19 mouse cellular contexts compared by ENCODE assay signal in the genomic region with DNA sequence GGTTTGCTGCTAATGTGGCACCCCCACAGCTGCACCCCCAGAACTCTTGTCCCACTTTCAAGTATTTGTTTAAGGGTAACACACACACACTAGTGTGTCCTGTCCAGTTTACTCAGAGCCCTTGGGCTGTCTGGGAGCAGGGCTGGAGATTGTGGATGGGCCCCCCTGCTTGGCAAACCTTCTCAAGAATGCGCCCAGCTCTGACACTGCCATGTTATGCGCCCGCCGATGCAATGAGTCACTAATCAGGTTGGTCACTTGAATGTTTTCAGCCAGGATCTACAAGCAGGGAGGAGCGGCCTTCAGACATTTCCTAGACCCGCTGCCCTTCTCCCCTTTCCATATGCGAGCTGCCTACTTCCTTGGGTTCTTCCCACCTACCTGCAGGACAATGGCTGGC. TPM values are rescaled to one million over a fixed set of nuclear protein-coding genes. Genes with fewer than 3 reads are reported as not detected.
DNase-seq lines count a peak whose midpoint lies in the region; ATAC-seq and TF ChIP-seq lines count a peak whose summit lies in the region.
"Had no signal": no experiment of that assay in that cellular context is flagged by ENCODE, and none has a peak within 500 bp of the region (broad histone marks: within the 10 kb centered on the region; RNA-seq: fewer than 3 reads in every experiment).

No protein-coding gene starts in this region.

- DNase-seq in cerebellum, adult 18-20 months = peak; percentile 33 to 50
- no peak for DNase-seq in cerebellum, adult 8-10 months
- peak; percentile 3 for DNase-seq in ovary, postnatal 36 days (ENCODE audit: low spot score)
- no peak for DNase-seq in ovary, postnatal 14 days (ENCODE audit: low spot score)
- no peak for DNase-seq in Patski (ENCODE audit: low read depth, low spot score)
- no peak for DNase-seq in spleen, postnatal 36 days (ENCODE audit: low spot score in 2 of 2)
- DNase-seq in spleen, adult 12 weeks (ENCODE audit: low spot score) = no peak
- DNase-seq: adrenal gland, postnatal 25 days; gastrocnemius, postnatal 36 days; heart, adult 11 months; heart, postnatal 36 days; kidney, adult 2 months had no signal

- TF ChIP-seq CTCF in E14TG2a.4 (conservative IDR thresholded peaks at IDR 0.05; ENCODE audit: low read length) (no peak), Patski (IDR thresholded peaks at IDR 0.05) (no peak)

- in situ Hi-C loops in Patski (cut with MboI; ENCODE audit: low pct_unique_long_range_greater_than_20kb) = loop anchor here (10.0 kb wide), 1 partner anchor 658 kb away; the partner anchor contains the start of gene Rrad

- H3K9me3 ChIP-seq in E14TG2a.4 (ENCODE audit: low read length) = no peaks in the 10 kb centered on the region
- H3K9me3 ChIP-seq: embryonic facial prominence, embryonic 10.5 days; forebrain, embryonic 15.5 days; heart, embryonic 13.5 days; hindbrain, embryonic 15.5 days had no signal

- POLR2A ChIA-PET in Patski (lab: Charles Lee) = interaction anchor here (0.9 kb wide), 1 partner anchor 64 kb away, joined by 3 read pairs; no protein-coding TSS in a partner anchor

- peaks cover 77% of the 10 kb centered on the region for H3K4me1 ChIP-seq in E14TG2a.4 (replicated peaks; ENCODE audit: low read depth, low read length)

- peak; percentile 61 for ATAC-seq in Patski
- ATAC-seq: CD4-positive, CD25-positive, alpha-beta regulatory T cell, adult 4 months; forebrain, embryonic 15.5 days; intestine, embryonic 16.5 days had no signal

- CTCF ChIA-PET in Patski (lab: Charles Lee) = interaction anchor here (1.2 kb wide), 1 partner anchor 171 kb away, joined by 3 read pairs; no protein-coding TSS in a partner anchor

- H3K36me3 ChIP-seq in E14TG2a.4 (ENCODE audit: insufficient read depth, low read length) = no peaks in the 10 kb centered on the region
- H3K36me3 ChIP-seq: embryonic facial prominence, embryonic 10.5 days; forebrain, embryonic 15.5 days; heart, embryonic 13.5 days; hindbrain, embryonic 15.5 days had no signal

- peak overlapping the region; percentile 79 for H3K4me3 ChIP-seq in E14TG2a.4 (replicated peaks; ENCODE audit: low read length)
- H3K4me3 ChIP-seq: embryonic facial prominence, embryonic 10.5 days; forebrain, embryonic 15.5 days; heart, embryonic 13.5 days; hindbrain, embryonic 15.5 days had no signal

- peaks cover 26% of the 10 kb centered on the region for H3K27me3 ChIP-seq in E14TG2a.4 (ENCODE audit: insufficient read depth, low read length)
- no peaks in the 10 kb centered on the region for H3K27me3 ChIP-seq in Patski
- H3K27me3 ChIP-seq: hindbrain, embryonic 15.5 days had no signal

RNA-seq across cellular contexts. Expression of gene 4931428F04Rik, which starts 2.8 kb away (rescaled TPM):
- polyA plus RNA-seq in Patski (2021) = 10.7 TPM

RNA-seq across cellular contexts. Expression of gene Exoc3l, which starts 3.4 kb away (rescaled TPM):
- polyA plus RNA-seq in Patski (2021) = 2.4 TPM

RNA-seq across cellular contexts. Expression of gene E2f4, which starts 5.0 kb away (rescaled TPM):
- polyA plus RNA-seq in Patski (2021) = 72.6 TPM

RNA-seq across cellular contexts. Expression of gene Elmo3, which starts 12.9 kb away (rescaled TPM):
- polyA plus RNA-seq in Patski (2021) = 7.2 TPM

RNA-seq across cellular contexts. Expression of gene Nol3, which starts 16.5 kb away (rescaled TPM):
- 1.7 TPM for polyA plus RNA-seq in Patski (2021)

Comparison
In these comparisons a context has a peak if more than half of its experiments do, and no peak if none do; other contexts are left out.
1. DNase-seq: peak in cerebellum, adult 18-20 months (2 of 2) and ovary, postnatal 36 days (single experiment); none in cerebellum, adult 8-10 months (single experiment), ovary, postnatal 14 days (single experiment), Patski (single experiment), spleen, postnatal 36 days (0 of 2) and spleen, adult 12 weeks (single experiment).